10 mouse cellular contexts compared by ENCODE assay signal in the genomic region with DNA sequence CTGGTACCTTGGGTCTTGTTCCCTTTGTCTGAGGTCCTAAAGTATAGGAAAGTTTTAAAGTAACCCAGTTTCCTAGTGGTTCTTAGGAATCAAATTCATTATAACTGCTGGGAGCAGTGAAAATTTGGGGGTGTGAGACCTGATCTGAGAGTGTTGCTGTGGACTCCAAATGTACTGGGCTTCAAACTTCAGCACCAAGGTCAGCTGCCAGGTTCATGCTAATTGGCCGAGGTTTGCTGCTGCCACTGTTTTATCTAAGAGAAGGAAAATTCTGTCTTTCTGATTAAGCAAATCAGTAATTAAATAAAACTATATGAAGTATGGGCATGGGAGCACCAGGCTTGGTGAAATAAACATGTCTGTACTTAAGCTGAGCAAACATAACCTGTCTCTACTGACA.
A peak's percentile ranks its signal among the peaks of the same experiment; 100 is the strongest.
DNase-seq lines count a peak whose midpoint lies in the region; ATAC-seq and TF ChIP-seq lines count a peak whose summit lies in the region.
"Had no signal": no experiment of that assay in that cellular context is flagged by ENCODE, and none has a peak within 500 bp of the region (broad histone marks: within the 10 kb centered on the region; RNA-seq: fewer than 3 reads in every experiment).

No protein-coding gene starts in this region.

- H3K9me3 ChIP-seq in liver, postnatal 0 days (ENCODE audit: low read length) = no peaks in the 10 kb centered on the region
- H3K9me3 ChIP-seq in liver, embryonic 11.5 days (ENCODE audit: control insufficient read depth, low read length) = no peaks in the 10 kb centered on the region

- TF ChIP-seq EP300 in liver, postnatal 0 days (IDR thresholded peaks at IDR 0.05; ENCODE audit: low read depth) = no peak

- WGBS in liver, postnatal 0 days (ENCODE audit: insufficient replicate concordance) = 6% methylated on average over 1 of the region's 1 CpGs
- 0% methylated on average over 1 of the region's 1 CpGs for WGBS in liver, embryonic 11.5 days

- no peaks in the 10 kb centered on the region for H3K36me3 ChIP-seq in liver, postnatal 0 days (replicated peaks; ENCODE audit: insufficient read depth, low read length)
- H3K36me3 ChIP-seq in liver, embryonic 11.5 days (ENCODE audit: control insufficient read depth, insufficient read depth, low read length) = no peaks in the 10 kb centered on the region
- no peaks in the 10 kb centered on the region for H3K36me3 ChIP-seq in myocyte (ENCODE audit: control insufficient read depth, insufficient read depth)

- H3K4me1 ChIP-seq in liver, postnatal 0 days (ENCODE audit: insufficient read depth) = no peaks in the 10 kb centered on the region
- H3K4me1 ChIP-seq in liver, embryonic 11.5 days (replicated peaks; ENCODE audit: control insufficient read depth, insufficient read depth, low read length) = no peaks in the 10 kb centered on the region

- no peak for TF ChIP-seq POLR2A in myocyte (IDR thresholded peaks at IDR 0.05; ENCODE audit: insufficient read length, low read depth)

- no peak overlapping the region for H3ac ChIP-seq in myocyte (ENCODE audit: control insufficient read depth, insufficient read length)

- no peak overlapping the region for H3K27ac ChIP-seq in liver, postnatal 0 days (ENCODE audit: low read depth)
- no peak overlapping the region for H3K27ac ChIP-seq in liver, embryonic 11.5 days (ENCODE audit: low read depth, low read length)

- TF ChIP-seq CTCF in liver, postnatal 0 days (IDR thresholded peaks at IDR 0.05; ENCODE audit: low read depth) = no peak

- no peaks in the 10 kb centered on the region for H3K79me2 ChIP-seq in myocyte (ENCODE audit: control insufficient read depth, insufficient read depth)

- peak; percentile 15 to 43 for DNase-seq in adrenal gland, postnatal 36 days
- DNase-seq in adrenal gland, adult 18-20 months (ENCODE audit: low spot score in 2 of 2) = no peak
- peak; percentile 13 for DNase-seq in liver, postnatal 0 days
- DNase-seq in liver, embryonic 11.5 days (ENCODE audit: low spot score) = no peak
- DNase-seq in adipocyte (ENCODE audit: low spot score) = peak; percentile 30
- no peak for DNase-seq in natural killer cell, adult 2 months (ENCODE audit: low spot score in 2 of 2)
- no peak for DNase-seq in layer of hippocampus, adult 18-20 months (ENCODE audit: low spot score in 2 of 2)
- DNase-seq: cerebellum, postnatal 36 days; lung, postnatal 14 days had no signal

- no peak for ATAC-seq in liver, postnatal 0 days
- no peak for ATAC-seq in liver, embryonic 11.5 days (replicated peaks; ENCODE audit: low FRiP score)

- H3K9ac ChIP-seq in liver, postnatal 0 days (replicated peaks) = no peak overlapping the region
- H3K9ac ChIP-seq in liver, embryonic 11.5 days (ENCODE audit: low read depth, low read length) = no peak overlapping the region

- no peaks in the 10 kb centered on the region for H3K27me3 ChIP-seq in liver, postnatal 0 days (ENCODE audit: insufficient read depth, low read length)
- no peaks in the 10 kb centered on the region for H3K27me3 ChIP-seq in liver, embryonic 11.5 days (replicated peaks; ENCODE audit: control insufficient read depth, insufficient read depth, low read length)
- no peaks in the 10 kb centered on the region for H3K27me3 ChIP-seq in myocyte (ENCODE audit: control insufficient read depth, insufficient read depth, insufficient read length)

- no peak overlapping the region for H3K4me3 ChIP-seq in liver, postnatal 0 days (ENCODE audit: low read depth, low read length)
- H3K4me3 ChIP-seq in liver, embryonic 11.5 days (ENCODE audit: low read depth, low read length) = no peak overlapping the region
- H3K4me3 ChIP-seq in myocyte = no peak overlapping the region

- H3K4me2 ChIP-seq in liver, postnatal 0 days (ENCODE audit: low read depth, low read length) = no peak overlapping the region
- no peak overlapping the region for H3K4me2 ChIP-seq in liver, embryonic 11.5 days
- no peak overlapping the region for H3K4me2 ChIP-seq in myocyte (ENCODE audit: low read depth)

TF ChIP-seq in myocyte, 11 proteins besides CTCF, POLR2A, EP300 and RAD21:
- peak; percentile 52 for TF ChIP-seq REST (IDR thresholded peaks at IDR 0.05; ENCODE audit: insufficient read depth, insufficient read length)
- TF ChIP-seq CEBPB (IDR thresholded peaks at IDR 0.05; ENCODE audit: insufficient read depth, poor library complexity, severe bottlenecking) = no peak

Comparison
In these comparisons a context has a peak if more than half of its experiments do, and no peak if none do; other contexts are left out.
1. DNase-seq: peak in adrenal gland, postnatal 36 days (2 of 2), liver, postnatal 0 days (single experiment) and adipocyte (single experiment); none in adrenal gland, adult 18-20 months (0 of 2), liver, embryonic 11.5 days (single experiment), natural killer cell, adult 2 months (0 of 2) and layer of hippocampus, adult 18-20 months (0 of 2).